Mouse (Mus musculus) megakaryocyte-erythroid progenitor cell, adult 5-6 weeks (primary cell): Measurements from ENCODE around the gene Nsrp1. TPM values are rescaled to one million over a fixed set of nuclear protein-coding genes. Genes with fewer than 3 reads are reported as not detected.

Source experiments
- ATAC-seq: replicated peaks from 2 replicates; pipeline ENCODE4 v1.8.0; 2016; ENCODE audit warnings: mild to moderate bottlenecking, inconsistent platforms; ENCODE audit not compliant: severe bottlenecking, poor library complexity, low FRiP score, low TSS enrichment
- total RNA-seq, 2 experiments: library from RNA; stranded (forward) in 1 of 2; stranded (reverse) in 1 of 2; fragments of 200-1000, 215-1000 nt in 1 of 2; fragments of >200 nt in 1 of 2; fragmentation: Nextera tagmentation in 1 of 2; gene quantifications; 2 replicates each; pipeline ENCODE4 v1.2.3; 2014 to 2017

Nsrp1 gene
- total RNA-seq, 2 experiments from 2014 or later = 18.0 to 49.9 TPM

GRCm38 (mm10) chr11:76997305-76997704 lies 80.9 kb downstream of the Nsrp1 start:
- peak; percentile 88 for ATAC-seq

- ATAC-seq = no peak
These were observed 82.1 kb downstream of the Nsrp1 start for GRCm38 (mm10) chr11:76995966-76996672.

Other genes starting within 250 kb of the Nsrp1 start
- 6.8 and 12.2 TPM in 2 replicates for gene Cpd, start 231.4 kb downstream of the Nsrp1 start, total RNA-seq (2014; fragmentation: Nextera tagmentation)
- 5.9 TPM in 2 replicates for gene Cpd, start 231.4 kb downstream of the Nsrp1 start, total RNA-seq (2017)
- not detected in 2 replicates for gene Tmigd1, start 176.3 kb downstream of the Nsrp1 start, total RNA-seq (2014; fragmentation: Nextera tagmentation)
- not detected in 2 replicates for gene Tmigd1, start 176.3 kb downstream of the Nsrp1 start, total RNA-seq (2017)
- 59.7 and 60.5 TPM in 2 replicates for gene Blmh, start 153.6 kb downstream of the Nsrp1 start, total RNA-seq (2014; fragmentation: Nextera tagmentation)
- 178 and 200 TPM in 2 replicates for gene Blmh, start 153.6 kb downstream of the Nsrp1 start, total RNA-seq (2017)
- not detected in 2 replicates for gene Slc6a4, start 79.8 kb downstream of the Nsrp1 start, total RNA-seq (2014; fragmentation: Nextera tagmentation)
- gene Slc6a4, start 79.8 kb downstream of the Nsrp1 start, total RNA-seq (2017) = 0.09 and 1.8 TPM in 2 replicates
- 0.59 and 0.92 TPM in 2 replicates for gene Efcab5, start 110.5 kb upstream of the Nsrp1 start, total RNA-seq (2014; fragmentation: Nextera tagmentation)
- 0.66 and 2.4 TPM in 2 replicates for gene Efcab5, start 110.5 kb upstream of the Nsrp1 start, total RNA-seq (2017)
- 19.7 and 19.8 TPM in 2 replicates for gene Ssh2, start 137.9 kb upstream of the Nsrp1 start, total RNA-seq (2014; fragmentation: Nextera tagmentation)
- gene Ssh2, start 137.9 kb upstream of the Nsrp1 start, total RNA-seq (2017) = 11.2 and 11.9 TPM in 2 replicates